Mouse (Mus musculus) kidney, postnatal 0 days (tissue): ENCODE data around the gene Clic3. TPM values are rescaled to one million over a fixed set of nuclear protein-coding genes. Genes with fewer than 3 reads are reported as not detected.

Source experiments
- ATAC-seq: fragments of 200-750 bp; cut with Nextera tagmentation; replicated peaks from 2 replicates; pipeline ENCODE4 v1.8.0; 2017; ENCODE audit warnings: low read depth, moderate number of reproducible peaks, moderate TSS enrichment, moderate library complexity; ENCODE audit not compliant: low FRiP score
- DNase-seq: peaks from one replicate; pipeline ENCODE4 v3.0.0-alpha.2; 2016; ENCODE audit warnings: low spot score
- H3K27ac ChIP-seq: fragments of 300-500 bp; sonication (generic); 2 replicates; pipeline ENCODE4 v1.5.1; 2014; ENCODE audit warnings: mild to moderate bottlenecking
- H3K27me3 ChIP-seq: fragments of 300-500 bp; sonication (generic); 2 replicates; pipeline ENCODE4 v1.6.1; 2014; ENCODE audit warnings: low read length, mixed read lengths; ENCODE audit not compliant: insufficient read depth
- H3K36me3 ChIP-seq: fragments of 300-500 bp; sonication (generic); 2 replicates; pipeline ENCODE4 v1.6.1; 2014; ENCODE audit warnings: low read length, mixed read lengths; ENCODE audit not compliant: insufficient read depth
- H3K4me1 ChIP-seq: fragments of 300-500 bp; sonication (generic); replicated peaks from 2 replicates; pipeline ENCODE4 v1.6.1; 2014; ENCODE audit warnings: antibody characterized with exemption, low read length, mixed read lengths; ENCODE audit not compliant: insufficient read depth
- H3K4me2 ChIP-seq: fragments of 300-500 bp; sonication (generic); 2 replicates; pipeline ENCODE4 v1.6.1; 2014; ENCODE audit warnings: mild to moderate bottlenecking, low read length, moderate library complexity, mixed read lengths
- H3K4me3 ChIP-seq: fragments of 300-500 bp; sonication (generic); replicated peaks from 2 replicates; pipeline ENCODE4 v1.5.1; 2014; ENCODE audit warnings: low read depth, low read length
- H3K9ac ChIP-seq: fragments of 300-500 bp; sonication (generic); 2 replicates; pipeline ENCODE4 v1.6.1; 2014; ENCODE audit warnings: low read depth, low read length
- H3K9me3 ChIP-seq: fragments of 300-500 bp; sonication (generic); replicated peaks from 2 replicates; pipeline ENCODE4 v1.6.1; 2016; ENCODE audit warnings: low read length, inconsistent platforms, mixed read lengths
- CTCF ChIP-seq: IDR thresholded peaks from 2 replicates; pipeline ENCODE4 v1.5.1; 2016; ENCODE audit warnings: antibody characterized with exemption, low read depth, mild to moderate bottlenecking, moderate library complexity
- WGBS: fragments of 180-500 bp; shearing (Covaris S2); extraction: QIAGEN DNeasy Blood & Tissue Kit; methylation state at CpG from one replicate; pipeline ENCODE4 v1.1.7; 2014; 5-methylcytosine and 5-hydroxymethylcytosine counted together
- polyA plus RNA-seq: library from polyadenylated mRNA; unstranded; fragments of >200 nt; fragmentation: Nextera tagmentation; extraction: Ambion mirVana; gene quantifications from 2 replicates; pipeline ENCODE4 v1.2.1, GENCODE M21; 2015

Gene Clic3
- polyA plus RNA-seq, 1 experiment from 2014 or later: 10.3 TPM

- H3K4me2 ChIP-seq: no peak overlapping the region
- H3K27ac ChIP-seq: no peak overlapping the region
- peaks cover 3% of the 10 kb centered on the region; the same call in 1 of the 2 replicates for H3K4me1 ChIP-seq
- H3K36me3 ChIP-seq: no peaks in the 10 kb centered on the region
- no peaks in the 10 kb centered on the region for H3K9me3 ChIP-seq
- ATAC-seq (no peak), DNase-seq (no peak)
- no peak overlapping the region for H3K4me3 ChIP-seq
- WGBS: 49% methylated on average over 10 of the region's 10 CpGs
- H3K9ac ChIP-seq: no peak overlapping the region
- no peak for TF ChIP-seq CTCF
- H3K27me3 ChIP-seq: no peaks in the 10 kb centered on the region
These were observed 9.4 kb downstream of the Clic3 start for GRCm38 (mm10) chr2:25465816-25466635.

GRCm38 (mm10) chr2:25467606-25468303, 11.1 kb downstream of the Clic3 start:
- Histone ChIP-seq H3K4me1 (no peaks in the 10 kb centered on the region), H3K9ac (no peak overlapping the region), H3K27ac (no peak overlapping the region), H3K27me3 (no peaks in the 10 kb centered on the region), H3K9me3 (no peaks in the 10 kb centered on the region), H3K4me3 (no peak overlapping the region), H3K36me3 (no peaks in the 10 kb centered on the region), H3K4me2 (no peak overlapping the region)
- no peak for DNase-seq
- TF ChIP-seq CTCF: no peak
- ATAC-seq: no peak
- WGBS: 78% methylated on average over 14 of the region's 14 CpGs

GRCm38 (mm10) chr2:25468962-25469915, 12.6 kb downstream of the Clic3 start:
- Histone ChIP-seq H3K27me3 (no peaks in the 10 kb centered on the region), H3K4me2 (no peak overlapping the region), H3K4me1 (no peaks in the 10 kb centered on the region), H3K9ac (no peak overlapping the region), H3K4me3 (no peak overlapping the region), H3K9me3 (no peaks in the 10 kb centered on the region), H3K36me3 (no peaks in the 10 kb centered on the region), H3K27ac (no peak overlapping the region)
- 75% methylated on average over 10 of the region's 10 CpGs for WGBS
- no peak for TF ChIP-seq CTCF
- ATAC-seq: 0 out of 2 replicates have a peak, but pooled peaks have one; percentile 27
- no peak for DNase-seq

GRCm38 (mm10) chr2:25469969-25470368, 13.3 kb downstream of the Clic3 start, which contains the start of gene Ptgds:
Gene Ptgds (minus strand): TSS chr2:25470046.
- Histone ChIP-seq H3K27me3 (no peaks in the 10 kb centered on the region), H3K9me3 (no peaks in the 10 kb centered on the region), H3K4me1 (no peaks in the 10 kb centered on the region), H3K36me3 (no peaks in the 10 kb centered on the region), H3K9ac (no peak within 1 kb of the TSS), H3K27ac (no peak within 1 kb of the TSS), H3K4me3 (no peak within 1 kb of the TSS), H3K4me2 (no peak within 1 kb of the TSS)
- ATAC-seq: no peak
- DNase-seq: no peak
- no peak for TF ChIP-seq CTCF
- 53% methylated on average over 6 of the region's 6 CpGs for WGBS

GRCm38 (mm10) chr2:25472550-25472949, 15.9 kb downstream of the Clic3 start:
- H3K9ac ChIP-seq: no peak overlapping the region
- DNase-seq (no peak), ATAC-seq (no peak)
- no peaks in the 10 kb centered on the region for H3K27me3 ChIP-seq
- H3K4me2 ChIP-seq: no peak overlapping the region
- H3K27ac ChIP-seq: no peak overlapping the region
- no peaks in the 10 kb centered on the region for H3K36me3 ChIP-seq
- WGBS: 77% methylated on average over 2 of the region's 2 CpGs
- no peaks in the 10 kb centered on the region for H3K9me3 ChIP-seq
- H3K4me1 ChIP-seq: no peaks in the 10 kb centered on the region
- no peak for TF ChIP-seq CTCF
- H3K4me3 ChIP-seq: no peak overlapping the region

GRCm38 (mm10) chr2:25477541-25477940, 20.9 kb downstream of the Clic3 start:
- no peak overlapping the region for H3K9ac ChIP-seq
- no peaks in the 10 kb centered on the region for H3K4me1 ChIP-seq
- H3K27me3 ChIP-seq: no peaks in the 10 kb centered on the region
- WGBS: 87% methylated on average over 8 of the region's 8 CpGs
- H3K9me3 ChIP-seq: no peaks in the 10 kb centered on the region
- no peak overlapping the region for H3K27ac ChIP-seq
- no peak overlapping the region for H3K4me2 ChIP-seq
- DNase-seq (no peak), ATAC-seq (no peak)
- H3K36me3 ChIP-seq: no peaks in the 10 kb centered on the region
- no peak for TF ChIP-seq CTCF
- H3K4me3 ChIP-seq: no peak overlapping the region
